Mouse (Mus musculus) neural tube, embryonic 14.5 days (tissue): Measurements from ENCODE around the gene Kcmf1. TPM values are rescaled to one million over a fixed set of nuclear protein-coding genes. Genes with fewer than 3 reads are reported as not detected.

Experiments
- ATAC-seq: fragments of 200-750 bp; cut with Nextera tagmentation; 2 replicates; pipeline ENCODE4 v1.8.0; 2017; ENCODE audit warnings: low read depth, mild to moderate bottlenecking, moderate TSS enrichment, moderate library complexity
- H3K27ac ChIP-seq: fragments of 300-500 bp; sonication (generic); 2 replicates; pipeline ENCODE4 v1.5.1; 2014; ENCODE audit warnings: low read depth, mild to moderate bottlenecking, control low read depth, low read length, moderate library complexity, mixed read lengths
- H3K27me3 ChIP-seq: fragments of 300-500 bp; sonication (generic); 2 replicates; pipeline ENCODE4 v1.6.1; 2014; ENCODE audit warnings: low read length; ENCODE audit not compliant: control insufficient read depth, insufficient read depth
- H3K36me3 ChIP-seq: fragments of 300-500 bp; sonication (generic); 2 replicates; pipeline ENCODE4 v1.6.1; 2014; ENCODE audit warnings: low read length, mixed read lengths; ENCODE audit not compliant: control insufficient read depth, insufficient read depth
- H3K4me1 ChIP-seq: fragments of 300-500 bp; sonication (generic); 2 replicates; pipeline ENCODE4 v1.6.1; 2014; ENCODE audit warnings: low read length; ENCODE audit not compliant: control insufficient read depth, insufficient read depth
- H3K4me2 ChIP-seq: fragments of 300-500 bp; sonication (generic); 2 replicates; pipeline ENCODE4 v1.6.1; 2014; ENCODE audit warnings: mild to moderate bottlenecking, low read depth, low read length, control low read depth
- H3K4me3 ChIP-seq: fragments of 300-500 bp; sonication (generic); 2 replicates; pipeline ENCODE4 v1.5.1; 2014; ENCODE audit warnings: low read depth, low read length, control low read depth, mixed read lengths
- H3K9ac ChIP-seq: fragments of 300-500 bp; sonication (generic); replicated peaks from 2 replicates; pipeline ENCODE4 v1.6.1; 2014; ENCODE audit warnings: low read depth, mild to moderate bottlenecking, control low read depth, low read length, mixed read lengths
- H3K9me3 ChIP-seq: fragments of 300-500 bp; sonication (generic); 2 replicates; pipeline ENCODE4 v1.6.1; 2016; ENCODE audit warnings: low read length; ENCODE audit not compliant: control insufficient read depth
- WGBS: fragments of 180-500 bp; shearing (Covaris S2); extraction: QIAGEN DNeasy Blood & Tissue Kit; methylation state at CpG from one replicate; pipeline ENCODE4 v1.1.7; 2014; 5-methylcytosine and 5-hydroxymethylcytosine counted together
- polyA plus RNA-seq: library from polyadenylated mRNA; unstranded; fragments of >200 nt; fragmentation: Nextera tagmentation; extraction: Ambion mirVana; gene quantifications from 2 replicates; pipeline ENCODE4 v1.2.1, GENCODE M21; 2014

The Kcmf1 gene
- polyA plus RNA-seq, 1 experiment from 2014 or later, result 37.1 TPM

- Histone ChIP-seq H3K4me3 (no peak overlapping the region), H3K9ac (no peak overlapping the region), H3K36me3 (no peaks in the 10 kb centered on the region), H3K9me3 (no peaks in the 10 kb centered on the region), H3K4me1 (no peaks in the 10 kb centered on the region), H3K4me2 (no peak overlapping the region), H3K27me3 (no peaks in the 10 kb centered on the region), H3K27ac (no peak overlapping the region)
- no peak for ATAC-seq
- 70% methylated on average over 7 of the region's 7 CpGs for WGBS
These were observed 89.5 kb downstream of the Kcmf1 start for GRCm38 (mm10) chr6:72810248-72810647.

GRCm38 (mm10) chr6:72809522-72810149 lies 90.1 kb downstream of the Kcmf1 start:
- Histone ChIP-seq H3K27ac (no peak overlapping the region), H3K27me3 (no peaks in the 10 kb centered on the region), H3K9me3 (no peaks in the 10 kb centered on the region), H3K4me3 (no peak overlapping the region), H3K36me3 (no peaks in the 10 kb centered on the region), H3K9ac (no peak overlapping the region), H3K4me2 (no peak overlapping the region), H3K4me1 (no peaks in the 10 kb centered on the region)
- no peak for ATAC-seq
- WGBS, result 80% methylated on average over 4 of the region's 4 CpGs

GRCm38 (mm10) chr6:72808342-72808741 lies 91.4 kb downstream of the Kcmf1 start:
- Histone ChIP-seq H3K9ac (no peak overlapping the region), H3K4me2 (no peak overlapping the region), H3K4me3 (no peak overlapping the region), H3K9me3 (no peaks in the 10 kb centered on the region), H3K27me3 (no peaks in the 10 kb centered on the region), H3K27ac (no peak overlapping the region), H3K4me1 (no peaks in the 10 kb centered on the region), H3K36me3 (no peaks in the 10 kb centered on the region)
- 78% methylated on average over 3 of the region's 3 CpGs for WGBS
- ATAC-seq, result no peak

DNA sequence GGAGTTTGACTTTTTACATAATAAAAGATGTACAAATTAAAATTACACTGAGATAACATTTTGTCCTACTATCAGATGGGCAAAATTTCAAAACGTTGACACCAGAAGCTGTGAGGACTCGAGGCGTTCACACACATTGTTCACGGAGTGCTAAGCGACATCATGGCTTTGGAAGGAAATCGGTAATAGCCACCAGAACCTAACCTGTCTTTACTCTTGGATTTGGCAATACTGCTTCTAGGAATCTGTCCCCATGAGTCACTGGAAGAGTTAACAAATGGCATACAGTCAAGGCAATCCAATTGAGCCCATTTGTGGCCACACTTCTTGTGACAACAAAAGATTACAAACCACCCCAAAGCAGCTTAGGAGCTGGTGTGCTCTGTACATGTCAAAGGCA lies 96.1 kb downstream of the Kcmf1 start:
- no peak overlapping the region for H3K4me3 ChIP-seq
- H3K9ac ChIP-seq, result no peak overlapping the region
- H3K36me3 ChIP-seq, result no peaks in the 10 kb centered on the region
- no peak for ATAC-seq
- H3K27ac ChIP-seq, result no peak overlapping the region
- H3K4me2 ChIP-seq, result no peak overlapping the region
- no peaks in the 10 kb centered on the region for H3K9me3 ChIP-seq
- H3K27me3 ChIP-seq, result no peaks in the 10 kb centered on the region
- WGBS, result 92% methylated on average over 6 of the region's 6 CpGs
- no peaks in the 10 kb centered on the region for H3K4me1 ChIP-seq

DNA sequence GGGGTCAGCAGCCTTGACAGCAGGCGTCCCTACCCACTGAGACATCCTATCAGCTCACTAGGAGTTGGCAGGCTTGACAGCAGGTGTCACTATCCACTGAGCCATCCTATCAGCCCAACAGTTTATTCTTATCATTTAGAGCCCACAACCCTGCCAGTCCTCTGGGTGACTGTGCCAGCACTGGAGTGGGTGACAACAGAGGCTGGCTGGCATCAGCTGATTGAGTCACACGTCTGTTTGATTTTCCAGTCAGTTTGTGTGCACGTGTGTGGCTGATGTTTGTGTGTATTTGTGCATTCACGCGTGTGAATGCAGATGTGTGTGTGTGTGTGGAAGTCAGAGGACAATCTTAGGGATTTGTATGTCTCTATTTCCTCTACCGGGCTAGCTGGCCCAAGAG lies 97.7 kb downstream of the Kcmf1 start:
- Histone ChIP-seq H3K36me3 (no peaks in the 10 kb centered on the region), H3K4me2 (no peak overlapping the region), H3K9me3 (no peaks in the 10 kb centered on the region), H3K4me1 (no peaks in the 10 kb centered on the region), H3K4me3 (no peak overlapping the region), H3K27ac (no peak overlapping the region), H3K9ac (no peak overlapping the region), H3K27me3 (no peaks in the 10 kb centered on the region)
- WGBS, result 89% methylated on average over 6 of the region's 6 CpGs
- ATAC-seq, result no peak

GRCm38 (mm10) chr6:72800641-72801040 lies 99.1 kb downstream of the Kcmf1 start:
- Histone ChIP-seq H3K27ac (no peak overlapping the region), H3K4me3 (no peak overlapping the region), H3K4me1 (no peaks in the 10 kb centered on the region), H3K9me3 (no peaks in the 10 kb centered on the region), H3K4me2 (no peak overlapping the region), H3K9ac (no peak overlapping the region), H3K27me3 (no peaks in the 10 kb centered on the region), H3K36me3 (no peaks in the 10 kb centered on the region)
- no peak for ATAC-seq
- 41% methylated on average over 2 of the region's 2 CpGs for WGBS

GRCm38 (mm10) chr6:72797763-72798162 lies 102.0 kb downstream of the Kcmf1 start:
- Histone ChIP-seq H3K36me3 (no peaks in the 10 kb centered on the region), H3K4me3 (no peak overlapping the region), H3K27me3 (no peaks in the 10 kb centered on the region), H3K9me3 (no peaks in the 10 kb centered on the region), H3K4me1 (no peaks in the 10 kb centered on the region), H3K27ac (no peak overlapping the region), H3K4me2 (no peak overlapping the region), H3K9ac (no peak overlapping the region)
- ATAC-seq, result no peak

DNA sequence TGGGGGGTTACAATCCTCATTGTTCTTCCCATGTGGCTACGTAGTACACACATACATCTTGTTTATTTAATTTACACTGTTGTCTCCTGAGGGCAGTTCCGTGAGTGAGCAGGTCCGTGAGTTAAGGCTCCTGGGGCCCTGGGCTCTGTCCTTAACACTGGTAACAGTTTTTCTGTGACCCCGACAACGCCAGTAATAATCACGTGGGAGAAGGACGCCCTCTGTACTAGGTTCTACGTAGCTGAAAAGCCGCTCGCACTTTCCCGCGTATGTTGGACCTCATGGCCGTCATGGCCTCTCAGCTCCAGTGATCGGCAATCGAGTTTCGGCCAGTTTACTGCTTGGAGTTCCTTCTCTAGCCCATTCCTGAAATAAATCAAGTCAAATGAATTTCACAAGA lies 104.3 kb downstream of the Kcmf1 start:
- no peaks in the 10 kb centered on the region for H3K4me1 ChIP-seq
- H3K4me3 ChIP-seq, result no peak overlapping the region
- no peaks in the 10 kb centered on the region for H3K36me3 ChIP-seq
- H3K27ac ChIP-seq, result no peak overlapping the region
- H3K27me3 ChIP-seq, result no peaks in the 10 kb centered on the region; the same call in 1 of the 2 replicates
- H3K9me3 ChIP-seq, result no peaks in the 10 kb centered on the region
- no peak for ATAC-seq
- 44% methylated on average over 16 of the region's 16 CpGs for WGBS
- H3K4me2 ChIP-seq, result no peak overlapping the region
- no peak overlapping the region for H3K9ac ChIP-seq

- no peaks in the 10 kb centered on the region for H3K4me1 ChIP-seq
- no peak overlapping the region for H3K27ac ChIP-seq
- no peaks in the 10 kb centered on the region for H3K36me3 ChIP-seq
- H3K4me2 ChIP-seq, result no peak overlapping the region
- H3K4me3 ChIP-seq, result no peak overlapping the region
- no peaks in the 10 kb centered on the region for H3K9me3 ChIP-seq
- no peaks in the 10 kb centered on the region; the same call in 1 of the 2 replicates for H3K27me3 ChIP-seq
- ATAC-seq, result no peak
- H3K9ac ChIP-seq, result no peak overlapping the region
- WGBS, result 43% methylated on average over 7 of the region's 7 CpGs
These were observed 104.9 kb downstream of the Kcmf1 start for GRCm38 (mm10) chr6:72794870-72795269.
